10 mouse cellular contexts compared by ENCODE assay signal in the genomic region with DNA sequence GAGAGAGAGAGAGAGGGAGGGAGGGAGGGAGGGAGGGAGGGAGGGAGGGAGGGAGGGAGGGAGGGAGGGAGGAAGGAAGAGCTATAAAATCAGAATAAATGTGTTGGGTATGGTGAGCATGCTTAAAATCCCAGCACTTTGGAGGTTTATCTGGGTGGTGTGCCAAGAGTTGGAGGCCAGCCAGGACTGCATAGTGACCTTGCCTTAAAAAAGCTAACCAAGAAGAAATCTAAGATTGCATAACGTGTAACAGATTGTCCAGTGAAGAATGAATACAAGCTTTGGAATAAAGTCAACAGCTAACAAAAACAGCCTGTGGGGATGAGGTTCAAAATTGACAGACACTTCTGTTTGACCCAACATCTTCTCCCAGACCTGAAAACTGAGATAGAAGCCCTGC. TPM values are rescaled to one million over a fixed set of nuclear protein-coding genes. Genes with fewer than 3 reads are reported as not detected.
DNase-seq lines count a peak whose midpoint lies in the region; ATAC-seq and TF ChIP-seq lines count a peak whose summit lies in the region.
"Had no signal": no experiment of that assay in that cellular context is flagged by ENCODE, and none has a peak within 500 bp of the region (broad histone marks: within the 10 kb centered on the region; RNA-seq: fewer than 3 reads in every experiment).

No protein-coding gene starts in this region.

- H3K9ac ChIP-seq in midbrain, postnatal 0 days (replicated peaks; ENCODE audit: low read length, poor library complexity, severe bottlenecking): no peak overlapping the region
- H3K9ac ChIP-seq in midbrain, embryonic 14.5 days (replicated peaks; ENCODE audit: low read length): no peak overlapping the region
- H3K9ac ChIP-seq: hindbrain, embryonic 15.5 days; neural tube, embryonic 12.5 days had no signal

- intact Hi-C loops in heart, postnatal 36 days (cut with DNase I): loop anchor here (10.0 kb wide), 1 partner anchor 192 kb away; a partner anchor contains a TSS
- intact Hi-C loops in left cerebral cortex, postnatal 14 days (cut with DNase I): no loop called here

- H3K4me1 ChIP-seq in midbrain, postnatal 0 days (ENCODE audit: insufficient read depth, low read length): no peaks in the 10 kb centered on the region
- no peaks in the 10 kb centered on the region; the same call in 1 of the 2 replicates for H3K4me1 ChIP-seq in midbrain, embryonic 14.5 days (ENCODE audit: control insufficient read depth, insufficient read depth, low read length)

- no peak overlapping the region for H3K27ac ChIP-seq in midbrain, postnatal 0 days (ENCODE audit: low read depth, low read length)
- H3K27ac ChIP-seq in midbrain, embryonic 14.5 days (replicated peaks; ENCODE audit: low read depth, low read length): no peak overlapping the region
- H3K27ac ChIP-seq: hindbrain, embryonic 15.5 days; neural tube, embryonic 12.5 days had no signal

- no peak for TF ChIP-seq CTCF in midbrain, postnatal 0 days (IDR thresholded peaks at IDR 0.05)

- peak; percentile 14 for DNase-seq in midbrain, postnatal 0 days (ENCODE audit: low spot score)
- no peak for DNase-seq in midbrain, embryonic 14.5 days
- DNase-seq in cerebellum, postnatal 25 days: peak; percentile 46 to 71
- DNase-seq in heart, postnatal 36 days: peak; percentile 69 to 79
- DNase-seq in ovary, postnatal 36 days (ENCODE audit: low spot score): peak; percentile 84
- DNase-seq in left cerebral cortex, postnatal 14 days (ENCODE audit: low spot score in 2 of 2): no peak
- no peak for DNase-seq in B cell, adult 2 months
- no peak for DNase-seq in embryo, embryonic 11 days

- H3K36me3 ChIP-seq in midbrain, postnatal 0 days (ENCODE audit: insufficient read depth, low read length): no peaks in the 10 kb centered on the region
- no peaks in the 10 kb centered on the region for H3K36me3 ChIP-seq in midbrain, embryonic 14.5 days (ENCODE audit: control insufficient read depth, insufficient read depth, low read length)
- H3K36me3 ChIP-seq: hindbrain, embryonic 15.5 days; neural tube, embryonic 12.5 days had no signal

- 52% methylated on average over 1 of the region's 1 CpGs for WGBS in midbrain, postnatal 0 days
- 68% methylated on average over 1 of the region's 1 CpGs for WGBS in midbrain, embryonic 14.5 days

- no peak overlapping the region for H3K4me3 ChIP-seq in midbrain, postnatal 0 days (ENCODE audit: low read depth, low read length)
- no peak overlapping the region for H3K4me3 ChIP-seq in midbrain, embryonic 14.5 days (replicated peaks; ENCODE audit: low read depth, low read length)
- H3K4me3 ChIP-seq: hindbrain, embryonic 15.5 days; neural tube, embryonic 12.5 days had no signal

- no peaks in the 10 kb centered on the region for H3K9me3 ChIP-seq in midbrain, postnatal 0 days (ENCODE audit: low read length)
- no peaks in the 10 kb centered on the region for H3K9me3 ChIP-seq in midbrain, embryonic 14.5 days (ENCODE audit: control insufficient read depth, low read length)
- H3K9me3 ChIP-seq: hindbrain, embryonic 15.5 days; neural tube, embryonic 12.5 days had no signal

- H3K4me2 ChIP-seq in midbrain, postnatal 0 days (ENCODE audit: low read depth, low read length, poor library complexity, severe bottlenecking): no peak overlapping the region
- no peak overlapping the region for H3K4me2 ChIP-seq in midbrain, embryonic 14.5 days (ENCODE audit: low read length)
- H3K4me2 ChIP-seq: hindbrain, embryonic 15.5 days; neural tube, embryonic 12.5 days had no signal

- H3K27me3 ChIP-seq in midbrain, postnatal 0 days (ENCODE audit: insufficient read depth, low read length): no peaks in the 10 kb centered on the region
- H3K27me3 ChIP-seq in midbrain, embryonic 14.5 days (ENCODE audit: control insufficient read depth, insufficient read depth, low read length): no peaks in the 10 kb centered on the region
- H3K27me3 ChIP-seq: hindbrain, embryonic 15.5 days; neural tube, embryonic 12.5 days had no signal

- no peak for ATAC-seq in midbrain, postnatal 0 days (ENCODE audit: low FRiP score)
- no peak for ATAC-seq in midbrain, embryonic 14.5 days (ENCODE audit: low FRiP score, low TSS enrichment)

RNA-seq across cellular contexts. Expression of a gene that starts 7.0 kb away (rescaled TPM):
- 1.0 and 2.0 TPM in 2 replicates for total RNA-seq in midbrain, postnatal 0 days (2014; rRNA removed)
- 3.7 and 5.8 TPM in 2 replicates for polyA plus RNA-seq in midbrain, postnatal 0 days (2015; fragmentation: Nextera tagmentation; extraction: Ambion mirVana)
- 3.5 and 6.6 TPM in 2 replicates for polyA plus RNA-seq in midbrain, embryonic 14.5 days (2014; fragmentation: Nextera tagmentation; extraction: Ambion mirVana)
- total RNA-seq in heart, postnatal 36 days (2021): 1 to 10 TPM; 3.9 to 4.6 TPM
- 1 to 10 TPM; 4.6 to 5.0 TPM for total RNA-seq in left cerebral cortex, postnatal 14 days (2021)

RNA-seq across cellular contexts. Expression of a gene that starts 13.9 kb away (rescaled TPM):
- total RNA-seq in midbrain, postnatal 0 days (2014; rRNA removed): 5.8 and 7.7 TPM in 2 replicates
- polyA plus RNA-seq in midbrain, postnatal 0 days (2015; fragmentation: Nextera tagmentation; extraction: Ambion mirVana): 0.38 and 0.52 TPM in 2 replicates
- 0.43 and 0.54 TPM in 2 replicates for polyA plus RNA-seq in midbrain, embryonic 14.5 days (2014; fragmentation: Nextera tagmentation; extraction: Ambion mirVana)
- total RNA-seq in heart, postnatal 36 days (2021): 10 to 100 TPM; 45.4 to 48.8 TPM
- 1 to 10 TPM; 7.5 to 8.6 TPM for total RNA-seq in left cerebral cortex, postnatal 14 days (2021)

RNA-seq across cellular contexts. Expression of a gene that starts 18.5 kb away (rescaled TPM):
- total RNA-seq in midbrain, postnatal 0 days (2014; rRNA removed): 51.4 and 68.5 TPM in 2 replicates
- polyA plus RNA-seq in midbrain, postnatal 0 days (2015; fragmentation: Nextera tagmentation; extraction: Ambion mirVana): 9.3 and 10.1 TPM in 2 replicates
- 14.0 and 19.4 TPM in 2 replicates for polyA plus RNA-seq in midbrain, embryonic 14.5 days (2014; fragmentation: Nextera tagmentation; extraction: Ambion mirVana)
- not detected for total RNA-seq in heart, postnatal 36 days (2021)
- 100 to 1,000 TPM; 116 to 133 TPM for total RNA-seq in left cerebral cortex, postnatal 14 days (2021)

RNA-seq across cellular contexts. Expression of a gene that starts 43.3 kb away (rescaled TPM):
- 0.57 TPM in 1 of 2 replicates, not detected in the other for total RNA-seq in midbrain, postnatal 0 days (2014; rRNA removed)
- polyA plus RNA-seq in midbrain, postnatal 0 days (2015; fragmentation: Nextera tagmentation; extraction: Ambion mirVana): 0.32 and 0.43 TPM in 2 replicates
- polyA plus RNA-seq in midbrain, embryonic 14.5 days (2014; fragmentation: Nextera tagmentation; extraction: Ambion mirVana): 0.55 TPM in 1 of 2 replicates, not detected in the other
- total RNA-seq in heart, postnatal 36 days (2021): not detected
- total RNA-seq in left cerebral cortex, postnatal 14 days (2021): under 1 TPM; 0.29 to 0.34 TPM

RNA-seq across cellular contexts. Expression of a gene that starts 50.7 kb away (rescaled TPM):
- 264 and 276 TPM in 2 replicates for total RNA-seq in midbrain, postnatal 0 days (2014; rRNA removed)
- 207 and 210 TPM in 2 replicates for polyA plus RNA-seq in midbrain, postnatal 0 days (2015; fragmentation: Nextera tagmentation; extraction: Ambion mirVana)
- polyA plus RNA-seq in midbrain, embryonic 14.5 days (2014; fragmentation: Nextera tagmentation; extraction: Ambion mirVana): 290 and 338 TPM in 2 replicates
- total RNA-seq in heart, postnatal 36 days (2021): 10 to 100 TPM; 89.8 to 95.7 TPM
- total RNA-seq in left cerebral cortex, postnatal 14 days (2021): 100 to 1,000 TPM; 115 to 145 TPM

Comparison
In these comparisons a context has a peak if more than half of its experiments do, and no peak if none do; other contexts are left out.
1. DNase-seq: peak in midbrain, postnatal 0 days (single experiment), cerebellum, postnatal 25 days (2 of 2), heart, postnatal 36 days (2 of 2) and ovary, postnatal 36 days (single experiment); none in midbrain, embryonic 14.5 days (single experiment), left cerebral cortex, postnatal 14 days (0 of 2), B cell, adult 2 months (0 of 2) and embryo, embryonic 11 days (single experiment).
2. RNA of a gene that starts 18.5 kb away (total RNA-seq): 116 to 133 TPM in left cerebral cortex, postnatal 14 days and 51.4 to 68.5 TPM in midbrain, postnatal 0 days; not detected in heart, postnatal 36 days; every median in the first group is over 10 times any median in the second.